Mouse (Mus musculus) gonadal fat pad, adult 2 months (tissue): ENCODE data around the gene Bicc1. TPM values are rescaled to one million over a fixed set of nuclear protein-coding genes. Genes with fewer than 3 reads are reported as not detected.

ENCODE experiments used
- DNase-seq: peaks from one replicate; pipeline ENCODE4 v3.0.0-alpha.2; 2012; ENCODE audit warnings: low read depth
- polyA plus RNA-seq: library from polyadenylated mRNA; depleted of rRNA; stranded (reverse); fragments of >200 nt; gene quantifications from 2 replicates; pipeline ENCODE4 v1.2.3, GENCODE M21; 2012; rRNA removed

The Bicc1 gene
- polyA plus RNA-seq, 1 experiment: 19.9 TPM

GRCm38 (mm10) chr10:70874994-70875538 lies 284.4 kb downstream of the Bicc1 start:
- no peak for DNase-seq

Other genes starting within 250 kb of the Bicc1 start
- 5.4 and 6.6 TPM in 2 replicates for gene Tfam, start 78.6 kb upstream of the Bicc1 start, polyA plus RNA-seq
- 21.5 and 22.6 TPM in 2 replicates for gene Ube2d1, start 125.6 kb upstream of the Bicc1 start, polyA plus RNA-seq
- gene Cisd1, start 185.3 kb upstream of the Bicc1 start, polyA plus RNA-seq: 62.2 and 76.4 TPM in 2 replicates
- gene Ipmk, start 188.1 kb upstream of the Bicc1 start, polyA plus RNA-seq: 10.1 and 10.3 TPM in 2 replicates